Mouse (Mus musculus): ENCODE measurements around the gene Tiam2. TPM values are rescaled to one million over a fixed set of nuclear protein-coding genes. Genes with fewer than 3 reads are reported as not detected.
"Not testable (repeated sequence)": the region's sequence is repeated elsewhere in the genome, so short reads cannot be mapped to it uniquely, and the experiment has no call there.

Tiam2 gene
- polyA plus RNA-seq, 1 experiment from 2014 or later: 3.2 TPM

GRCm38 (mm10) chr17:3349331-3349730, 23.0 kb downstream of the Tiam2 start:
- Histone ChIP-seq H3K9ac (ENCODE audit: low read length) (no peak overlapping the region), H3K36me3 (ENCODE audit: control insufficient read depth, insufficient read depth, low read length) (no peaks in the 10 kb centered on the region), H3K4me1 (ENCODE audit: control insufficient read depth, insufficient read depth, low read length) (no peaks in the 10 kb centered on the region), H3K27ac (ENCODE audit: low read depth, low read length) (no peak overlapping the region), H3K4me2 (ENCODE audit: low read depth) (no peak overlapping the region), H3K9me3 (ENCODE audit: control insufficient read depth, low read length) (no peaks in the 10 kb centered on the region), H3K27me3 (ENCODE audit: control insufficient read depth, insufficient read depth, low read length) (no peaks in the 10 kb centered on the region), H3K4me3 (ENCODE audit: low read depth, low read length) (no peak overlapping the region)
- no peak for ATAC-seq (ENCODE audit: insufficient read depth, low FRiP score, low TSS enrichment)
- no peak for DNase-seq (ENCODE audit: low spot score)
- 85% methylated on average over 5 of the region's 5 CpGs for WGBS

- Histone ChIP-seq H3K4me3 (ENCODE audit: low read depth, low read length) (no peak overlapping the region), H3K27ac (ENCODE audit: low read depth, low read length) (no peak overlapping the region), H3K9me3 (ENCODE audit: control insufficient read depth, low read length) (no peaks in the 10 kb centered on the region), H3K9ac (ENCODE audit: low read length) (no peak overlapping the region), H3K36me3 (ENCODE audit: control insufficient read depth, insufficient read depth, low read length) (no peaks in the 10 kb centered on the region), H3K4me1 (ENCODE audit: control insufficient read depth, insufficient read depth, low read length) (no peaks in the 10 kb centered on the region), H3K4me2 (ENCODE audit: low read depth) (no peak overlapping the region), H3K27me3 (ENCODE audit: control insufficient read depth, insufficient read depth, low read length) (no peaks in the 10 kb centered on the region)
- DNase-seq (ENCODE audit: low spot score): no peak
- ATAC-seq (ENCODE audit: insufficient read depth, low FRiP score, low TSS enrichment): no peak
- 86% methylated on average over 12 of the region's 12 CpGs for WGBS
These were observed 23.6 kb downstream of the Tiam2 start for GRCm38 (mm10) chr17:3349939-3350338.

- H3K4me3 ChIP-seq (ENCODE audit: low read depth, low read length): no peak overlapping the region
- DNase-seq (ENCODE audit: low spot score) (no peak), ATAC-seq (ENCODE audit: insufficient read depth, low FRiP score, low TSS enrichment) (no peak)
- no peaks in the 10 kb centered on the region for H3K27me3 ChIP-seq (ENCODE audit: control insufficient read depth, insufficient read depth, low read length)
- H3K4me2 ChIP-seq (ENCODE audit: low read depth): no peak overlapping the region
- 90% methylated on average over 4 of the region's 4 CpGs for whole genome bisulfite sequencing
- H3K9ac ChIP-seq (ENCODE audit: low read length): no peak overlapping the region
- no peaks in the 10 kb centered on the region for H3K36me3 ChIP-seq (ENCODE audit: control insufficient read depth, insufficient read depth, low read length)
- no peaks in the 10 kb centered on the region for H3K4me1 ChIP-seq (ENCODE audit: control insufficient read depth, insufficient read depth, low read length)
- H3K27ac ChIP-seq (ENCODE audit: low read depth, low read length): no peak overlapping the region
- no peaks in the 10 kb centered on the region for H3K9me3 ChIP-seq (ENCODE audit: control insufficient read depth, low read length)
These were observed 24.0 kb downstream of the Tiam2 start for GRCm38 (mm10) chr17:3350405-3350804.

- Histone ChIP-seq H3K4me2 (ENCODE audit: low read depth) (no peak overlapping the region), H3K9ac (ENCODE audit: low read length) (no peak overlapping the region), H3K27me3 (ENCODE audit: control insufficient read depth, insufficient read depth, low read length) (no peaks in the 10 kb centered on the region), H3K4me3 (ENCODE audit: low read depth, low read length) (no peak overlapping the region), H3K36me3 (ENCODE audit: control insufficient read depth, insufficient read depth, low read length) (no peaks in the 10 kb centered on the region), H3K4me1 (ENCODE audit: control insufficient read depth, insufficient read depth, low read length) (no peaks in the 10 kb centered on the region), H3K27ac (ENCODE audit: low read depth, low read length) (no peak overlapping the region), H3K9me3 (ENCODE audit: control insufficient read depth, low read length) (no peaks in the 10 kb centered on the region)
- DNase-seq (ENCODE audit: low spot score) (no peak), ATAC-seq (ENCODE audit: insufficient read depth, low FRiP score, low TSS enrichment) (no peak)
- WGBS: 76% methylated on average over 4 of the region's 4 CpGs
These were observed 25.3 kb downstream of the Tiam2 start for GRCm38 (mm10) chr17:3351668-3352067.

- not testable (repeated sequence) for H3K9me3 ChIP-seq (ENCODE audit: control insufficient read depth, low read length); H3K27ac ChIP-seq (ENCODE audit: low read depth, low read length); H3K4me1 ChIP-seq (ENCODE audit: control insufficient read depth, insufficient read depth, low read length); DNase-seq (ENCODE audit: low spot score); ATAC-seq (ENCODE audit: insufficient read depth, low FRiP score, low TSS enrichment); H3K36me3 ChIP-seq (ENCODE audit: control insufficient read depth, insufficient read depth, low read length); H3K27me3 ChIP-seq (ENCODE audit: control insufficient read depth, insufficient read depth, low read length); H3K9ac ChIP-seq (ENCODE audit: low read length); H3K4me2 ChIP-seq (ENCODE audit: low read depth); H3K4me3 ChIP-seq (ENCODE audit: low read depth, low read length)
- WGBS: 97% methylated on average over 9 of the region's 10 CpGs
These were observed 26.8 kb downstream of the Tiam2 start for GRCm38 (mm10) chr17:3353141-3353540.

- H3K4me3 ChIP-seq (ENCODE audit: low read depth, low read length): no peak overlapping the region
- no peaks in the 10 kb centered on the region for H3K4me1 ChIP-seq (ENCODE audit: control insufficient read depth, insufficient read depth, low read length)
- H3K9ac ChIP-seq (ENCODE audit: low read length): no peak overlapping the region
- WGBS: 29% methylated on average over 3 of the region's 3 CpGs
- H3K36me3 ChIP-seq (ENCODE audit: control insufficient read depth, insufficient read depth, low read length): no peaks in the 10 kb centered on the region
- DNase-seq (ENCODE audit: low spot score): peak; percentile 46
- ATAC-seq (ENCODE audit: insufficient read depth, low FRiP score, low TSS enrichment): no peak
- H3K9me3 ChIP-seq (ENCODE audit: control insufficient read depth, low read length): no peaks in the 10 kb centered on the region
- no peak overlapping the region for H3K27ac ChIP-seq (ENCODE audit: low read depth, low read length)
- no peaks in the 10 kb centered on the region for H3K27me3 ChIP-seq (ENCODE audit: control insufficient read depth, insufficient read depth, low read length)
- no peak overlapping the region for H3K4me2 ChIP-seq (ENCODE audit: low read depth)
These were observed 28.5 kb downstream of the Tiam2 start for GRCm38 (mm10) chr17:3354856-3355255.

- Histone ChIP-seq H3K27ac (ENCODE audit: low read depth, low read length) (no peak overlapping the region), H3K36me3 (ENCODE audit: control insufficient read depth, insufficient read depth, low read length) (no peaks in the 10 kb centered on the region), H3K4me1 (ENCODE audit: control insufficient read depth, insufficient read depth, low read length) (no peaks in the 10 kb centered on the region), H3K27me3 (ENCODE audit: control insufficient read depth, insufficient read depth, low read length) (no peaks in the 10 kb centered on the region), H3K9ac (ENCODE audit: low read length) (no peak overlapping the region), H3K4me2 (ENCODE audit: low read depth) (no peak overlapping the region), H3K9me3 (ENCODE audit: control insufficient read depth, low read length) (no peaks in the 10 kb centered on the region), H3K4me3 (ENCODE audit: low read depth, low read length) (no peak overlapping the region)
- no peak for ATAC-seq (ENCODE audit: insufficient read depth, low FRiP score, low TSS enrichment)
- 82% methylated on average over 8 of the region's 8 CpGs for WGBS
- no peak for DNase-seq (ENCODE audit: low spot score)
These were observed 30.4 kb downstream of the Tiam2 start for GRCm38 (mm10) chr17:3356633-3357365.

- no peak overlapping the region for H3K9ac ChIP-seq (ENCODE audit: low read length)
- 17% methylated on average over 1 of the region's 1 CpGs for WGBS
- no peaks in the 10 kb centered on the region for H3K27me3 ChIP-seq (ENCODE audit: control insufficient read depth, insufficient read depth, low read length)
- DNase-seq (ENCODE audit: low spot score) (no peak), ATAC-seq (ENCODE audit: insufficient read depth, low FRiP score, low TSS enrichment) (no peak)
- no peaks in the 10 kb centered on the region for H3K9me3 ChIP-seq (ENCODE audit: control insufficient read depth, low read length)
- H3K4me3 ChIP-seq (ENCODE audit: low read depth, low read length): no peak overlapping the region
- no peak overlapping the region for H3K4me2 ChIP-seq (ENCODE audit: low read depth)
- H3K36me3 ChIP-seq (ENCODE audit: control insufficient read depth, insufficient read depth, low read length): no peaks in the 10 kb centered on the region
- no peaks in the 10 kb centered on the region for H3K4me1 ChIP-seq (ENCODE audit: control insufficient read depth, insufficient read depth, low read length)
- no peak overlapping the region for H3K27ac ChIP-seq (ENCODE audit: low read depth, low read length)
These were observed 33.9 kb downstream of the Tiam2 start for GRCm38 (mm10) chr17:3360236-3360635.

- Histone ChIP-seq H3K4me2 (ENCODE audit: low read depth) (no peak overlapping the region), H3K4me1 (ENCODE audit: control insufficient read depth, insufficient read depth, low read length) (no peaks in the 10 kb centered on the region), H3K9ac (ENCODE audit: low read length) (no peak overlapping the region), H3K4me3 (ENCODE audit: low read depth, low read length) (no peak overlapping the region), H3K9me3 (ENCODE audit: control insufficient read depth, low read length) (no peaks in the 10 kb centered on the region), H3K27me3 (ENCODE audit: control insufficient read depth, insufficient read depth, low read length) (no peaks in the 10 kb centered on the region), H3K27ac (ENCODE audit: low read depth, low read length) (no peak overlapping the region), H3K36me3 (ENCODE audit: control insufficient read depth, insufficient read depth, low read length) (no peaks in the 10 kb centered on the region)
- DNase-seq (ENCODE audit: low spot score) (no peak), ATAC-seq (ENCODE audit: insufficient read depth, low FRiP score, low TSS enrichment) (no peak)
- WGBS: 84% methylated on average over 2 of the region's 2 CpGs
These were observed 35.4 kb downstream of the Tiam2 start for GRCm38 (mm10) chr17:3361751-3362150.

Measured in neural tube, embryonic 11.5 days (tissue).